Mouse (Mus musculus) forebrain, embryonic 16.5 days (tissue): ENCODE measurements at regions not wholly inside any gene's neighbourhood (a gene's known extent, or its start where the extent isn't known, plus 50 kb on each side); places are given as distances from the start of the nearest gene placed in this dataset.

Experiments
- ATAC-seq: fragments of 200-750 bp; cut with Nextera tagmentation; 2 replicates; pipeline ENCODE4 v1.8.0; 2017; ENCODE audit warnings: mild to moderate bottlenecking, moderate library complexity
- H3K27ac ChIP-seq: fragments of 300-500 bp; sonication (generic); 2 replicates; pipeline ENCODE4 v1.5.1; 2014; ENCODE audit warnings: low read length, control low read depth
- H3K27me3 ChIP-seq: fragments of 300-500 bp; sonication (generic); replicated peaks from 2 replicates; pipeline ENCODE4 v1.6.1; 2014; ENCODE audit warnings: low read length; ENCODE audit not compliant: control insufficient read depth, insufficient read depth
- H3K36me3 ChIP-seq: fragments of 300-500 bp; sonication (generic); 2 replicates; pipeline ENCODE4 v1.6.1; 2014; ENCODE audit not compliant: control insufficient read depth, insufficient read depth
- H3K4me1 ChIP-seq: fragments of 300-500 bp; sonication (generic); replicated peaks from 2 replicates; pipeline ENCODE4 v1.6.1; 2014; ENCODE audit warnings: low read length; ENCODE audit not compliant: control insufficient read depth, insufficient read depth
- H3K4me2 ChIP-seq: fragments of 300-500 bp; sonication (generic); 2 replicates; pipeline ENCODE4 v1.6.1; 2014; ENCODE audit warnings: mild to moderate bottlenecking, low read length, control low read depth
- H3K4me3 ChIP-seq: fragments of 300-500 bp; sonication (generic); replicated peaks from 2 replicates; pipeline ENCODE4 v1.5.1; 2014; ENCODE audit warnings: mild to moderate bottlenecking, low read length, control low read depth
- H3K9ac ChIP-seq: fragments of 300-500 bp; sonication (generic); replicated peaks from 2 replicates; pipeline ENCODE4 v1.6.1; 2014; ENCODE audit warnings: low read depth, low read length, control low read depth
- H3K9me3 ChIP-seq: fragments of 300-500 bp; sonication (generic); 2 replicates; pipeline ENCODE4 v1.6.1; 2016; ENCODE audit warnings: low read length; ENCODE audit not compliant: control insufficient read depth
- WGBS: fragments of 180-500 bp; shearing (Covaris S2); extraction: QIAGEN DNeasy Blood & Tissue Kit; methylation state at CpG from one replicate; pipeline ENCODE4 v1.1.7; 2014; 5-methylcytosine and 5-hydroxymethylcytosine counted together

- H3K4me2 ChIP-seq: no peak overlapping the region
- no peak overlapping the region for H3K4me3 ChIP-seq
- no peak for ATAC-seq
- no peaks in the 10 kb centered on the region for H3K4me1 ChIP-seq
- no peaks in the 10 kb centered on the region for H3K9me3 ChIP-seq
- H3K36me3 ChIP-seq: no peaks in the 10 kb centered on the region
- no peaks in the 10 kb centered on the region for H3K27me3 ChIP-seq
- H3K9ac ChIP-seq: no peak overlapping the region
- 74% methylated on average over 4 of the region's 4 CpGs for WGBS
- no peak overlapping the region for H3K27ac ChIP-seq
Measured at GRCm38 (mm10) chr10:6013743-6014142, 91.5 kb upstream of the Rgs17 start.

GRCm38 (mm10) chr10:6011541-6011940 is 89.3 kb upstream of the Rgs17 start:
- Histone ChIP-seq H3K4me2 (no peak overlapping the region), H3K9me3 (no peaks in the 10 kb centered on the region), H3K9ac (no peak overlapping the region), H3K4me3 (no peak overlapping the region), H3K27me3 (no peaks in the 10 kb centered on the region), H3K27ac (no peak overlapping the region), H3K36me3 (no peaks in the 10 kb centered on the region), H3K4me1 (no peaks in the 10 kb centered on the region)
- no peak for ATAC-seq
- WGBS: 66% methylated on average over 5 of the region's 5 CpGs

- no peaks in the 10 kb centered on the region for H3K4me1 ChIP-seq
- H3K4me2 ChIP-seq: no peak overlapping the region
- no peaks in the 10 kb centered on the region for H3K36me3 ChIP-seq
- H3K9me3 ChIP-seq: no peaks in the 10 kb centered on the region
- H3K27ac ChIP-seq: no peak overlapping the region
- H3K27me3 ChIP-seq: no peaks in the 10 kb centered on the region
- no peak overlapping the region for H3K9ac ChIP-seq
- WGBS: 35% methylated on average over 5 of the region's 5 CpGs
- H3K4me3 ChIP-seq: no peak overlapping the region
- no peak for ATAC-seq
Measured at GRCm38 (mm10) chr10:6011029-6011428, 88.8 kb upstream of the Rgs17 start.

GRCm38 (mm10) chr10:6007238-6007972 is 85.2 kb upstream of the Rgs17 start:
- Histone ChIP-seq H3K36me3 (no peaks in the 10 kb centered on the region), H3K9me3 (no peaks in the 10 kb centered on the region), H3K27ac (no peak overlapping the region), H3K4me2 (no peak overlapping the region), H3K4me1 (no peaks in the 10 kb centered on the region), H3K9ac (no peak overlapping the region), H3K4me3 (no peak overlapping the region), H3K27me3 (no peaks in the 10 kb centered on the region)
- no peak for ATAC-seq
- WGBS: 77% methylated on average over 1 of the region's 1 CpGs

- no peaks in the 10 kb centered on the region for H3K36me3 ChIP-seq
- no peak overlapping the region for H3K27ac ChIP-seq
- no peak overlapping the region for H3K9ac ChIP-seq
- no peak for ATAC-seq
- no peaks in the 10 kb centered on the region for H3K27me3 ChIP-seq
- WGBS: 97% methylated on average over 1 of the region's 1 CpGs
- no peak overlapping the region for H3K4me2 ChIP-seq
- no peaks in the 10 kb centered on the region for H3K9me3 ChIP-seq
- H3K4me1 ChIP-seq: no peaks in the 10 kb centered on the region
- no peak overlapping the region for H3K4me3 ChIP-seq
Measured at GRCm38 (mm10) chr10:5981433-5981832, 59.2 kb upstream of the Rgs17 start.

- Histone ChIP-seq H3K36me3 (no peaks in the 10 kb centered on the region), H3K4me3 (no peak overlapping the region), H3K4me2 (no peak overlapping the region), H3K9me3 (no peaks in the 10 kb centered on the region), H3K27ac (no peak overlapping the region), H3K9ac (no peak overlapping the region), H3K4me1 (no peaks in the 10 kb centered on the region), H3K27me3 (no peaks in the 10 kb centered on the region)
- no peak for ATAC-seq
- WGBS: 89% methylated on average over 1 of the region's 1 CpGs
Measured at GRCm38 (mm10) chr10:5978534-5978933, 56.3 kb upstream of the Rgs17 start.
